Mouse (Mus musculus) pancreas, adult 10 weeks (tissue): ENCODE results near the gene Dock2. TPM values are rescaled to one million over a fixed set of nuclear protein-coding genes. Genes with fewer than 3 reads are reported as not detected.

Source experiments
- polyA plus RNA-seq: library from polyadenylated mRNA; stranded (reverse); fragments of 350-450 nt; fragmentation: Illumina TruSeq; extraction: RNeasy Lipid Tissue Mini Kit (QIAGEN cat#74804); gene quantifications from one replicate; pipeline ENCODE4 v1.2.3, GENCODE M21; 2015; ENCODE audit warnings: low read depth, low replicate concordance; ENCODE audit not compliant: insufficient read depth

The Dock2 gene
- 1.2 TPM for polyA plus RNA-seq

DNA sequence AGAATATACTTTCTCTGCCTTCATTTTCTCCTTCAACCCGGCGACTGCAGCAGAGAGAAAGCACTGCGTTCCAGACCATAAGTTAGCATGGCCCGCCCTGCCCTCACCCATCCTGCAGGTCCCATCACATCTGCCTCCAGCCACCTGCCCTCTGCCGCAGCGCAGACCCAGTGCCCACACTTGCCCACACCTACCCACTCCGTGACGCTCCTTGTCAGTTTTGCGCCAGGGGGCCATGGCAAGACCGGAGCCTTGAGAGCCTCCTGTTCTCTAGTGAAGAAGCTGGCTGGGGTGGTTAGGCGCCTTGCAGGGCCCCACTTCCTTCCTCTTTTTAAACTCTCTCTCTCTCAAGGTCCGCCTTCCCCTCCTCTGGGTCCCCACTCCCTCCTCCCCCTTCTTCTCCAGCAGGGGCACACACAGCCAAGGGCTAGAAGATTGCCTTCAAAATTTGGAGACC is at the start of gene Dock2:
Gene Dock2 (minus strand): TSS at position 306 of the 457 bp plus-strand sequence.

DNA sequence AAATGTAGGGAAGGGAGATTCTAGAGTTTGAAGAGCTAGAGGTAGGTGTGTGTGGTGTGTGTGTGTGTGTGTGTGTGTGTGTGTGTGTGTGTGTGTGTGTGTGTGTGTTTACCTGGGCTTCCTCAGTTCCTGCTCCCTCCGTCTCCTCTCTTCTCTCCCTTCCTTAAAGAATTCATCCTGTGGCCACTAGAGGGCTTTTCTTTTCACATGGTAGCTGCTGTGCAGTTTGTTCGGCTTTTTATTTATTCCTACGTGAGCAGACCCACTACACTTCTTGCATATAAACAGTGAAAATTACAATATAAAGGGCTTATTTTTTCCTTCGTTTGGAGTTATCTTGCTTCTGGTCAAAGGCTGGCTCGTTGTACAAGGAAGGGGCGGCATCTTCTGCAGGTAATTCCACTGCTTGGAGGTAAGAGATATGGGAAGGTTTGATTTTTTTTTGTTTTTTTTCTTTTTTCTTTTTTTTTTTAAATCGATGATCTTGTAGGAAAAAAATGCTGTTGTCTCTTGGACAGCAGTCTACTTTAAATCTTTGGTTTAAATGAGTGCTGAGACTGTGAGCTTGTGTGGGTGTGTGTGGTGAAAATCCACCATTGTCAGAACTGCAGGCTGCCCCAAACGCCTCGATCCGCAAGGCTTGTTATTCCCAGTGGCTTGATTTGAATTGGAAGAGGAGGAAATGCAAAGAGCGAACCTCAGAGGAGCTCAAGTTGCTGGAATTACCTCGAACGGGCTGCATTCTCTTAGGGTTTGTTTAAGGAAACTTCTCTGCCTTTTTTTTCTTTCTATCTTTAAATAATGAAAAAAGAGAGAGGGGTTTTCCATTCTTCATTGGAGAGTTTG is 468.9 kb downstream of the Dock2 start, which contains the start of gene Fam196b:
Gene Fam196b (plus strand): TSS at position 289 of the 846 bp plus-strand sequence.

DNA sequence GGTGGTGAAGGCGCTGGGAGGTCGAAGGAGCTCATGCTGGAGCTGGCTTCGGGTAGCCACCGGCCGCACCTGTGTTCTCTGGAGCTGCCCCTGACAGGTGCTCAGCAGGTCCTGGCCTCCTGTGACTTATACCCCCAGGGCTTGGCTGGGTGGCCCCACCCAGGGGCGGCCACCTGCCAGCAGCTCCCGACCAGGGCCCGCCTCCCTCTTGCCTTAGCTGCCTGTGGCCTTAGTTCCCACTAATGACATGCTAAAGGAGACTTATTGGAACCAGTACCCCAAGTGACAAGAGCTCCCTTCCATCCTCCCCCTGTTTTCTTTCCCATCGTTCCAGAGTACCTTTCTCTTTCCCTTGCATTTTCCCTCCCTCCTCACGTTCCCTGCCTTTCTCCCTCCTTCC is 575.7 kb downstream of the Dock2 start, which contains the start of gene Foxi1:
Gene Foxi1 (minus strand): TSS at position 101 of the 400 bp plus-strand sequence.

Other genes with a start within 250 kb of the Dock2 start
- not detected for gene Spdl1, start 49.7 kb upstream of the Dock2 start, polyA plus RNA-seq